Mouse (Mus musculus): ENCODE measurements around the gene Tmem119.
A peak's percentile ranks its signal among the peaks of the same experiment; 100 is the strongest.

The Tmem119 gene

DNA sequence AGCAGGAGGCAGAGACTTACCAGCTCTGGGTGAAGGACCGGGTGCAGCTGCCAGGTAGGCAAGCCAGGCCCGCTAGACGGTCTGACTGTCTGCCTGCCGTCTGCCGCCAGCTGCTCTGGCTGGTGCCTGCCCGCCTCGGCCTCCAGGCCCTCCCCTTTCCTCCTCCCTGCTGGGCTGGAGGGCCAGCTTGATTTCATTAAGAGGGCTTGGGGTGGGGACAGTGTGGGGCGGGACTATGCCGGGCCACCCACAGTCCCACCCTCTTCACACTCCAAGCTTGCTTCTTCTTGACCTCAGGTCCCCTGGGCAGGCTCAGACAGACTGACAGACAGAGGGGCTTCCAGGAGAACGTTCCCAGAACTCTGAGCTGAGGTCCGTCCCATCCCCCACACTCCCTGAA lies at the start of gene Tmem119:
Tmem119 (minus strand) TSS at position 237 of the 400 bp plus-strand sequence.
- peak; percentile 42 for DNase-seq

- no peak for DNase-seq
These were observed 47.3 kb upstream of the Tmem119 start for GRCm38 (mm10) chr5:113847636-113848035.

- DNase-seq: no peak
These were observed 46.3 kb upstream of the Tmem119 start for GRCm38 (mm10) chr5:113846656-113847055.

- DNase-seq: no peak
These were observed 45.3 kb upstream of the Tmem119 start for GRCm38 (mm10) chr5:113845627-113846026.

- DNase-seq: peak; percentile 50
These were observed 44.4 kb upstream of the Tmem119 start for GRCm38 (mm10) chr5:113844721-113845120.

- no peak for DNase-seq
These were observed 43.8 kb upstream of the Tmem119 start for GRCm38 (mm10) chr5:113844106-113844505.

DNA sequence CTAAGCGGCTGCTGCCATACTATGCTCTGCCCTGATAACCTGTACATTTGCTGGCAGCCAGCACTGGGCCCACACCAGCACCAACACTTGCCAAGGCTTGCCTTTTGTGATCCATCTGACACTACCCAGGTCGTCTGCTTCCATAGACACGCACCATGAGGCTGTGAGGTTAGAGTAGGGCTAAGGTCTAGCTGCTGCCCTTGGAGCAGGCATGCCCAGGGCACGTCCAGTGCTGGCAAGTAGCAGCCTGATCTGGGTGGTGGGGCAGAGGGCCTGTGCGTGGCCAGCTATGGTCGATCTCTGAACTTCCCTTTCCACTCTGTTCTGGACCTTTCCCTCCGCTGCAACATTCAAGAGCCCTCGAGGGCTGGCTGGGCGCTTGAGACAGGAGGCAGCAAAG lies 42.6 kb upstream of the Tmem119 start:
- no peak for DNase-seq

DNA sequence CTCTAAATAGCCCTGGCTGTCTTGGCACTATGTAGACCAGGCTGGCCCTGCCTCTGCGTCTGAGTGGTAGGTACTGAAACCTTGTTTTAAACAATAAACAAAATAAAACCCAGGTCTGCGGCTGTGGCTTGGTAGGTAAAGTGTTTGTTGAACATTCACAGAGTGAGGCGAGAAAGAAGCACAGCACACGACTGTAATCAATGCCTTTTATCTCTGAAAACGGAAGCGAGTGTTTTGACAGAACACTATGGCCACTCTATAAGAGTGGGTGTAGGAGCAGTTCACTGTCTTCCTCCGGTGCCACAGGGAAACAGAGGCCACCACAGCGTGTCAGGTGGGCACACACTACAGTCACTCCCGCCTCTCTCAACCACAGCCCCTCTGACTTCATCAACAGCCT lies 41.9 kb upstream of the Tmem119 start:
- no peak for DNase-seq

- no peak for DNase-seq
These were observed 41.2 kb upstream of the Tmem119 start for GRCm38 (mm10) chr5:113841243-113842225.

DNA sequence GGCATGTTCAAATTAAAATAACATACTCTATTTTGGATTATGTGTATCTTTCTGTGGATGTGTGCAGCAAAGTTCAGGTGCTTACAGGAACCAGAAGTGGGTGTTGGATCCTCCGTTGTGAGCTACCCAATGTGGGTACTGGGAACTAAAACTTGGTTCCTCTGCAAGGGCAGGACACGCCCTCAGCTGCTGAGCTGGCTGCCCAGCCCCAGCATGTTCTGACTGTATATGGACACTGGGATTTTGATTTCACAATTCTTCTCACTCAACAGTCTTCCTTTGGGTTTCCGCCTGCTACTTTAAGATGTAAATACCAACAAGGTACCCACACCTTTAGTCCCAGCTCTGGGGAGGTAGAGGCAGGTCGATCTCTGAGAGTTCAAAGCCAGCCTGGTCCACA lies 40.1 kb upstream of the Tmem119 start:
- no peak for DNase-seq

DNA sequence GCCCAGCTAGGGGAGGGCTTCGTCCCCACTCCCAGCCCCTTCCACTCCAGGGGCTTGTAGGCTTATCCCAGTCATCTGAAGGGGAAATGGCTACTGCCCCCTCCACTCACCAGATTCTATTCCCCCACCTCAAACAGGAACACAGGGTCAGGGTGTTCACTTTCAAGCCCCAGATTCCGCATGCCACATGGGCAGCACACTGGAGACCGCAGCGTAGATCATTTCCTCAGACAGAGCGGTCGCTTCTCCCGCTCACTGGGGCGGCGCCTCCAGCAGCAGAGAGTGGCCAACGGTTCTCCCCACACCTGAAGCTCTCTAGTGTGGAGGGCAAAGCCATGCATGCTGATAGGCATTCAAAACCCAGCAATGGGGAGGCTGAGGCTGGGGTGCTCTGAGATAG lies 36.6 kb upstream of the Tmem119 start:
- no peak for DNase-seq

- no peak for DNase-seq
These were observed 33.1 kb upstream of the Tmem119 start for GRCm38 (mm10) chr5:113833316-113833947.

DNA sequence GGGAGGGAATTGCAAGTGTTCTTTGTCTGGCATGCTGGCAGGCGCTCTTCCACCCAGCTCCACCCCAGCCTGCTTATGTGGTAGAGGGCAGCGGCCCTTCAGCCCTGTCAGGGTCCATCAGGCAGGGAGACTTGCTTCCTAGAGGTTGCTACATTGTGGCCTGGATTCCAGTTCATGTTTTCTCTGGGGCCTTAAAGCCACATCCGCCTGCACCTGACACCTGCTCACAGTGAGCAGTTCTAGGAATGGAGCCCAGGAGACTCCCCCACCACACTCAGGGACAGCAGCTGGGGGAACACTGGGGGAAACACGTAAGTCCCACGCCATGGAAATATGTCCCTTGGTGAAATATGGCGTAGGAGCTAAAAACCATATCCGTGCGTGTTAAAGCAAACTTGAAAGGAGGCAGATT lies 32.2 kb upstream of the Tmem119 start, which contains the start of gene Selplg:
Selplg (minus strand) TSS at position 155 of the 412 bp plus-strand sequence.
- no peak for DNase-seq

GRCm38 (mm10) chr5:113831741-113832140 lies 31.4 kb upstream of the Tmem119 start:
- no peak for DNase-seq

- DNase-seq: no peak
These were observed 30.5 kb upstream of the Tmem119 start for GRCm38 (mm10) chr5:113830796-113831195.

DNA sequence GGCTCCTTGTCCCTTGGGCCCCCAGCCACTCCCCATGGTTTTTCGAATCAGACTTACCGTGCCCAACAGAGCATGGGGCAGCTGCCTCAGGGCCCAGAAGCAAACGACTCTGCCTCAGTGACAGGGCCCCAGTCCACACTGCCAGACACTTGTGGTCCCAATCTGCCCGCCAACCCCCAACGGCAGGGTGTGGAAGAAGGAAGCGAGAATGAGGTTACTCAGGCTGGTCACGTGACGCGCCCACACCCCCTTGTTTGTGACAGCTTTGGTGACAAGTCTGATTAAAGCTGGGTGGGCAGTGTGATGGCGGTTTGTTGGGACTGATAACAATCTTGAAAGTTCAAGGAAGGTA lies 30.0 kb upstream of the Tmem119 start:
- DNase-seq: no peak

DNA sequence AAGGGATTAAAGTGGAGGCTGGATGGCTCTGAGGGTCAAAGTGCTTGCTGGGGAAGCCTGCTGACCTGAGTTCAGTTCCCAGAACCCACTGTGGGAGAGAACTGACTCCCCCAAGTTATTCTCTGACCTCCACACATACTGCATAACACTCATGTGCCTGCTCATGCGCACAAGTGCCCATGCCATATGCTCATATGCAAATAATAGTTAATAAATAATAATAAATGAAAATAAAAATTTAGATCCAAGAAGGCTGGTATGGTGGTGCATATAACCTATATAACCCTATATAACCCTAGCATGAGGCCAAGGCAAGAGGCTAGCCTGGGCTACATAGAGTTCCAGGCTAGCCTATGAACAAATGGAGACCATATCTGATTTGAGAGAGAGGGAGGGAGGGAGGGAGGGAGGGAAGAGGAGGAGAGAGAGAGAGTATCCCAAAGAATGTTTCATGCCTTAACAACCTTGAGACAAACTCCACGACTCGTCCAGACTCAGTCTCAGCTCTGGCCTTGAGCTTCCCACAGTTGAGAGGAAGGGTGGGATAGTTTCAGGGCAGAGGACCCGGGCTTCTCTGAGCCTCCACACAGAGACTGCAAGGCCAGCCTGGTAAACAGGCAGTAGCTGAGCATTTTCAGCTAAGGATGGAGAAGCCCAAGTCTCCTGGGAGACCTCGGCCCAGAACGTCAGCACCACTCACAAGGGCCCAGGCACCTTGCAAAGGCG lies 29.4 kb upstream of the Tmem119 start:
- DNase-seq: no peak

- DNase-seq: no peak
These were observed 28.2 kb upstream of the Tmem119 start for GRCm38 (mm10) chr5:113828481-113828880.

DNA sequence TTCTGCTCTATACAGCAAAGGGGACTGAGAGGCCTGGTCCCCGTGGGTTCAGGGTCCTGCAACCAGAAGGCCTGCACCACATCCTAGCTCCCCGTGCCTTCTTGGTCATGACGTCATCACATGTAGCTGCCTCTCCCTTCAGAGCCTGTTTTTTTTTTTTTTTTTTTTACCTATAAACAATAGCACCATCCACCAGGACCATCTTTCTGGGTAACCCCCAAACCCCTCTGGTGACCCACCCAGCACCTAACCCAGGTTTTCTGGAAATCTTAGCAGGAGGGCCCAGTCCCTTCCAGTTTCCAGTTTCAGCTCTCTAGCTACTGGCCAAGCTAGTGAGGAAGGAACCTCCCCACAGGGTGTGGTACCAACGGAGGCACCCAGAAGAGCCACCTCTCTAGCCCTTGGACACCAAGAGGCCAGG lies 27.7 kb upstream of the Tmem119 start:
- no peak for DNase-seq

DNA sequence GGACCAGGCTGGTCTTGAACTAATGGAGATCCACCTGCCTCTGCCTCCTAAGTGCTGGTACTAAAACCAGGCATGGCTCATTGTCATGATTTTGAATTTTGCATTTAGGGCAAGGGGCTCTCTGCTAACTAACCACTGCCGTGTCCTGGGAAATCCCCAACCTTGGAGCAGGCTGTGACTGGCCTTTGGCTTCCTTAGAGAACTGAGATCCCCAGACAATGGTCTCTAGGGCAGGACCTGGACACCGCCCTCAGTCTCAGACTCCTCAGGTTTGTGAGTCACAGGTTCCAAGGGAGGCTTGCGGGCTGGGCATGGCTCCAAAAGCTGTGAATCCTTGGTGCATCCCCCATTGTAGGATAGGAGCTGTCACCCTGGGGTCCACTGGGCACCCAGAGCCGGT lies 26.3 kb upstream of the Tmem119 start:
- DNase-seq: no peak

GRCm38 (mm10) chr5:113825558-113825957 lies 25.2 kb upstream of the Tmem119 start:
- no peak for DNase-seq

DNA sequence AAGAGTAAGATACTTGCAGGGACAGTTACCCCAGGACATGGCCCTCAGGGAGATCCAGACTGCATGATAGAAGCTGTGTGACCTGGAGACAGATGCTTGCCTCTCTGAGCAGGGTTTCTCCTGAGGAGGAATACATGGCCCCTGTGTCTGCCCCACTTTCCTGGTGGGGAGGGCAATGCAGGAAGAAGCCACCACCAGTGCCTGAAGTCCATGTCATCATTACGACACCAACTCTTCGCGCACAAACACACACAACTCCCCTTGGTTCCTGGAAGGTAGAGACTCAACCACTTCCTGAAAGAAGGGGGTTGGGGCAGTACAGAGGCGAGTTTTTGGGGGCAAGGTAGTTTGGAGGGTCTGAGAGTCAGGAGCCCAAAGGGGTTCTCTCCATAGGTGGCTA lies 23.9 kb upstream of the Tmem119 start:
- no peak for DNase-seq

GRCm38 (mm10) chr5:113818572-113818971 lies 18.3 kb upstream of the Tmem119 start:
- no peak for DNase-seq
